In genomic region chr10:80051618-80052373, GRCm38 (mm10) we compare ENCODE assay signal across 8 mouse cellular contexts. TPM values are rescaled to one million over a fixed set of nuclear protein-coding genes. Genes with fewer than 3 reads are reported as not detected.
DNase-seq lines count a peak whose midpoint lies in the region; ATAC-seq lines count a peak whose summit lies in the region.

No protein-coding gene starts in this region.

- H3K9me3 ChIP-seq in embryonic facial prominence, embryonic 10.5 days: no peaks in the 10 kb centered on the region
- no peaks in the 10 kb centered on the region for H3K9me3 ChIP-seq in hindbrain, embryonic 14.5 days (ENCODE audit: control insufficient read depth, low read length)
- H3K9me3 ChIP-seq in liver, embryonic 11.5 days (ENCODE audit: control insufficient read depth, low read length): no peaks in the 10 kb centered on the region
- no peaks in the 10 kb centered on the region for H3K9me3 ChIP-seq in neural tube, embryonic 12.5 days

- H3K4me2 ChIP-seq in hindbrain, embryonic 14.5 days (replicated peaks): no peak overlapping the region
- peak overlapping the region; percentile 96; the same call in 1 of the 2 replicates for H3K4me2 ChIP-seq in liver, embryonic 11.5 days
- no peak overlapping the region for H3K4me2 ChIP-seq in neural tube, embryonic 12.5 days (replicated peaks)

- peaks cover 93% of the 10 kb centered on the region for H3K4me1 ChIP-seq in embryonic facial prominence, embryonic 10.5 days
- peaks cover 16% of the 10 kb centered on the region for H3K4me1 ChIP-seq in hindbrain, embryonic 14.5 days (replicated peaks; ENCODE audit: control insufficient read depth, insufficient read depth, low read length)
- peaks cover 55% of the 10 kb centered on the region for H3K4me1 ChIP-seq in liver, embryonic 11.5 days (replicated peaks; ENCODE audit: control insufficient read depth, insufficient read depth, low read length)
- H3K4me1 ChIP-seq in neural tube, embryonic 12.5 days: peaks cover 34% of the 10 kb centered on the region

- WGBS in embryonic facial prominence, embryonic 10.5 days: 21% methylated on average over 14 of the region's 14 CpGs
- 32% methylated on average over 13 of the region's 14 CpGs for WGBS in hindbrain, embryonic 14.5 days
- WGBS in liver, embryonic 11.5 days: 34% methylated on average over 13 of the region's 14 CpGs
- 32% methylated on average over 14 of the region's 14 CpGs for WGBS in neural tube, embryonic 12.5 days

- no peak for ATAC-seq in hindbrain, embryonic 14.5 days (ENCODE audit: low FRiP score)
- no peak for ATAC-seq in liver, embryonic 11.5 days (replicated peaks; ENCODE audit: low FRiP score)
- no peak for ATAC-seq in neural tube, embryonic 12.5 days (ENCODE audit: low FRiP score, low read depth)
- ATAC-seq in erythroid progenitor cell, adult 5-6 weeks (replicated peaks; ENCODE audit: low FRiP score, poor library complexity, severe bottlenecking): no peak

- peak; percentile 97 for DNase-seq in heart, adult 11 months
- no peak for DNase-seq in heart, adult 8-10 months (ENCODE audit: low spot score)
- DNase-seq in embryonic facial prominence, embryonic 10.5 days (ENCODE audit: low spot score): peak; percentile 31
- no peak for DNase-seq in hindbrain, embryonic 14.5 days (ENCODE audit: low spot score)
- peak; percentile 63 for DNase-seq in liver, embryonic 11.5 days (ENCODE audit: low spot score)
- no peak for DNase-seq in c-Kit-positive CD71-positive TER-119-positive erythroid progenitor cells, embryonic 14.5 days (ENCODE audit: low spot score)

- peaks cover 18% of the 10 kb centered on the region for H3K36me3 ChIP-seq in embryonic facial prominence, embryonic 10.5 days (replicated peaks)
- H3K36me3 ChIP-seq in hindbrain, embryonic 14.5 days (replicated peaks; ENCODE audit: control insufficient read depth, insufficient read depth): peaks cover 16% of the 10 kb centered on the region
- peaks cover 11% of the 10 kb centered on the region for H3K36me3 ChIP-seq in liver, embryonic 11.5 days (ENCODE audit: control insufficient read depth, insufficient read depth, low read length)
- H3K36me3 ChIP-seq in neural tube, embryonic 12.5 days: peaks cover 9% of the 10 kb centered on the region

- no peak overlapping the region for H3K9ac ChIP-seq in hindbrain, embryonic 14.5 days
- H3K9ac ChIP-seq in liver, embryonic 11.5 days (ENCODE audit: low read depth, low read length): peak overlapping the region; percentile 31
- H3K9ac ChIP-seq in neural tube, embryonic 12.5 days: 0 out of 2 replicates have a peak overlapping the region, but pooled peaks have one; percentile 21

- H3K4me3 ChIP-seq in embryonic facial prominence, embryonic 10.5 days: peak overlapping the region; percentile 21
- no peak overlapping the region for H3K4me3 ChIP-seq in hindbrain, embryonic 14.5 days (replicated peaks; ENCODE audit: low read length)
- H3K4me3 ChIP-seq in liver, embryonic 11.5 days (ENCODE audit: low read depth, low read length): 0 out of 2 replicates have a peak overlapping the region, but pooled peaks have one; percentile 5
- no peak overlapping the region for H3K4me3 ChIP-seq in neural tube, embryonic 12.5 days

- 0 out of 2 replicates have a peak, but pooled peaks cover 8% of the 10 kb centered on the region for H3K27me3 ChIP-seq in embryonic facial prominence, embryonic 10.5 days (replicated peaks; ENCODE audit: low read depth, poor library complexity, severe bottlenecking)
- H3K27me3 ChIP-seq in hindbrain, embryonic 14.5 days (ENCODE audit: control insufficient read depth, insufficient read depth, low read length): no peaks in the 10 kb centered on the region
- H3K27me3 ChIP-seq in liver, embryonic 11.5 days (replicated peaks; ENCODE audit: control insufficient read depth, insufficient read depth, low read length): no peaks in the 10 kb centered on the region
- H3K27me3 ChIP-seq in neural tube, embryonic 12.5 days (replicated peaks): no peaks in the 10 kb centered on the region

- peak overlapping the region; percentile 98 for H3K27ac ChIP-seq in embryonic facial prominence, embryonic 10.5 days (replicated peaks)
- H3K27ac ChIP-seq in hindbrain, embryonic 14.5 days: 0 out of 2 replicates have a peak overlapping the region, but pooled peaks have one; percentile 10
- peak overlapping the region; percentile 99 for H3K27ac ChIP-seq in liver, embryonic 11.5 days (ENCODE audit: low read depth, low read length)
- no peak overlapping the region for H3K27ac ChIP-seq in neural tube, embryonic 12.5 days

RNA-seq across cellular contexts. Expression of gene Gpx4, which starts 4.8 kb away (rescaled TPM):
- total RNA-seq in heart, adult 8-10 months (2022): 1,000 to 10,000 TPM; 1,048 to 1,125 (median 1,067) TPM
- 618 and 672 TPM in 2 replicates for polyA plus RNA-seq in embryonic facial prominence, embryonic 10.5 days (2016; fragmentation: Nextera tagmentation; extraction: Ambion mirVana)
- 556 and 557 TPM in 2 replicates for polyA plus RNA-seq in hindbrain, embryonic 14.5 days (2014; fragmentation: Nextera tagmentation; extraction: Ambion mirVana)
- 761 and 762 TPM in 2 replicates for polyA plus RNA-seq in liver, embryonic 11.5 days (2014; fragmentation: Nextera tagmentation; extraction: Ambion mirVana)
- polyA plus RNA-seq in neural tube, embryonic 12.5 days (2016; fragmentation: Nextera tagmentation; extraction: Ambion mirVana): 499 and 515 TPM in 2 replicates
- 371 and 490 TPM in 2 replicates for total RNA-seq in erythroid progenitor cell, adult 5-6 weeks (2015; ENCODE audit: low replicate concordance)
- 239 and 372 TPM in 2 replicates for total RNA-seq in erythroid progenitor cell, adult 5-6 weeks (2017; ENCODE audit: low replicate concordance)

RNA-seq across cellular contexts. Expression of gene Polr2e, which starts 12.2 kb away (rescaled TPM):
- 100 to 1,000 TPM in 2 of 4 experiments, 10 to 100 TPM in 2; 91.7 to 106 (median 100) TPM for total RNA-seq in heart, adult 8-10 months (2022)
- 312 and 316 TPM in 2 replicates for polyA plus RNA-seq in embryonic facial prominence, embryonic 10.5 days (2016; fragmentation: Nextera tagmentation; extraction: Ambion mirVana)
- 142 and 150 TPM in 2 replicates for polyA plus RNA-seq in hindbrain, embryonic 14.5 days (2014; fragmentation: Nextera tagmentation; extraction: Ambion mirVana)
- 239 and 256 TPM in 2 replicates for polyA plus RNA-seq in liver, embryonic 11.5 days (2014; fragmentation: Nextera tagmentation; extraction: Ambion mirVana)
- 160 and 166 TPM in 2 replicates for polyA plus RNA-seq in neural tube, embryonic 12.5 days (2016; fragmentation: Nextera tagmentation; extraction: Ambion mirVana)
- total RNA-seq in erythroid progenitor cell, adult 5-6 weeks (2015; ENCODE audit: low replicate concordance): 18.4 and 20.5 TPM in 2 replicates
- total RNA-seq in erythroid progenitor cell, adult 5-6 weeks (2017; ENCODE audit: low replicate concordance): 14.6 and 28.4 TPM in 2 replicates

RNA-seq across cellular contexts. Expression of gene Arhgap45, which starts 35.3 kb away (rescaled TPM):
- total RNA-seq in heart, adult 8-10 months (2022): 1 to 10 TPM; 2.9 to 5.1 (median 3.4) TPM
- 11.2 and 11.3 TPM in 2 replicates for polyA plus RNA-seq in embryonic facial prominence, embryonic 10.5 days (2016; fragmentation: Nextera tagmentation; extraction: Ambion mirVana)
- 1.1 and 1.7 TPM in 2 replicates for polyA plus RNA-seq in hindbrain, embryonic 14.5 days (2014; fragmentation: Nextera tagmentation; extraction: Ambion mirVana)
- 29.0 and 29.4 TPM in 2 replicates for polyA plus RNA-seq in liver, embryonic 11.5 days (2014; fragmentation: Nextera tagmentation; extraction: Ambion mirVana)
- polyA plus RNA-seq in neural tube, embryonic 12.5 days (2016; fragmentation: Nextera tagmentation; extraction: Ambion mirVana): 4.3 and 4.7 TPM in 2 replicates
- total RNA-seq in erythroid progenitor cell, adult 5-6 weeks (2015; ENCODE audit: low replicate concordance): 23.4 and 23.9 TPM in 2 replicates
- 16.0 and 28.8 TPM in 2 replicates for total RNA-seq in erythroid progenitor cell, adult 5-6 weeks (2017; ENCODE audit: low replicate concordance)

RNA-seq across cellular contexts. Expression of gene Sbno2, which starts 53.6 kb away (rescaled TPM):
- 10 to 100 TPM in 3 of 4 experiments, 1 to 10 TPM in 1; 9.5 to 12.0 (median 11.1) TPM for total RNA-seq in heart, adult 8-10 months (2022)
- 16.2 and 18.2 TPM in 2 replicates for polyA plus RNA-seq in embryonic facial prominence, embryonic 10.5 days (2016; fragmentation: Nextera tagmentation; extraction: Ambion mirVana)
- 12.3 and 12.6 TPM in 2 replicates for polyA plus RNA-seq in hindbrain, embryonic 14.5 days (2014; fragmentation: Nextera tagmentation; extraction: Ambion mirVana)
- polyA plus RNA-seq in liver, embryonic 11.5 days (2014; fragmentation: Nextera tagmentation; extraction: Ambion mirVana): 17.7 and 19.2 TPM in 2 replicates
- 15.1 and 15.4 TPM in 2 replicates for polyA plus RNA-seq in neural tube, embryonic 12.5 days (2016; fragmentation: Nextera tagmentation; extraction: Ambion mirVana)
- total RNA-seq in erythroid progenitor cell, adult 5-6 weeks (2015; ENCODE audit: low replicate concordance): 19.5 and 21.8 TPM in 2 replicates
- 34.3 and 36.1 TPM in 2 replicates for total RNA-seq in erythroid progenitor cell, adult 5-6 weeks (2017; ENCODE audit: low replicate concordance)

RNA-seq across cellular contexts. Expression of gene Abca7, which starts 55.5 kb away (rescaled TPM):
- 1 to 10 TPM; 7.5 to 8.5 (median 8.0) TPM for total RNA-seq in heart, adult 8-10 months (2022)
- polyA plus RNA-seq in embryonic facial prominence, embryonic 10.5 days (2016; fragmentation: Nextera tagmentation; extraction: Ambion mirVana): 2.9 and 3.2 TPM in 2 replicates
- 4.1 and 4.5 TPM in 2 replicates for polyA plus RNA-seq in hindbrain, embryonic 14.5 days (2014; fragmentation: Nextera tagmentation; extraction: Ambion mirVana)
- 7.7 and 8.6 TPM in 2 replicates for polyA plus RNA-seq in liver, embryonic 11.5 days (2014; fragmentation: Nextera tagmentation; extraction: Ambion mirVana)
- 9.9 and 10.7 TPM in 2 replicates for polyA plus RNA-seq in neural tube, embryonic 12.5 days (2016; fragmentation: Nextera tagmentation; extraction: Ambion mirVana)
- 44.0 and 58.4 TPM in 2 replicates for total RNA-seq in erythroid progenitor cell, adult 5-6 weeks (2015; ENCODE audit: low replicate concordance)
- total RNA-seq in erythroid progenitor cell, adult 5-6 weeks (2017; ENCODE audit: low replicate concordance): 58.6 and 71.8 TPM in 2 replicates

Comparison
In these comparisons a context has a peak if more than half of its experiments do, and no peak if none do; other contexts are left out.
1. DNase-seq: peak in heart, adult 11 months (single experiment), embryonic facial prominence, embryonic 10.5 days (single experiment) and liver, embryonic 11.5 days (single experiment); none in heart, adult 8-10 months (single experiment), hindbrain, embryonic 14.5 days (single experiment) and c-Kit-positive CD71-positive TER-119-positive erythroid progenitor cells, embryonic 14.5 days (single experiment).
2. H3K4me3 ChIP-seq: peak in embryonic facial prominence, embryonic 10.5 days (single experiment) and liver, embryonic 11.5 days (single experiment); none in hindbrain, embryonic 14.5 days (single experiment) and neural tube, embryonic 12.5 days (single experiment).